Comparison of ENCODE assay signal across 23 mouse cellular contexts in the genomic region with DNA sequence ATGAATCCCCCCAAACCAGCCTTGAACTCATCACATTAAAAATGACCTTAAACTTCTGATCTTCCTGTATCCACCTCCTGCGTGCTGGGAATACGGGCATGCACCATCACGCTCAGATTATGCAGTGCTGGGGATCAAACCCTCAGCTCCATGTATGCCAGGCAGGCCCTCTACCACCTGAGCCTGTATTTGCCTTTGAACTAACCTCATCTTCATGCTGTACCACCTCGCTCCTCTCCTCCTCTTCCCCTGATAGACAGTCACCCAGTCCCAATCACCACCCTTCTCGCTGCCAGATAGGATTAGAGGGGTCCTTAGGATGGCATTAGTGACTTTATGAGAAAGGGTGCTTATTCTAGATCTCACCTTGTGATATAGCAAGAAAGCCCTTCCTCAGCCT. TPM values are rescaled to one million over a fixed set of nuclear protein-coding genes. Genes with fewer than 3 reads are reported as not detected.
"Had no signal": no experiment of that assay in that cellular context is flagged by ENCODE, and none has a peak within 500 bp of the region (broad histone marks: within the 10 kb centered on the region; RNA-seq: fewer than 3 reads in every experiment).

No protein-coding gene starts in this region.

- H3K27ac ChIP-seq: neural tube, embryonic 13.5 days; neural tube, embryonic 15.5 days; stomach, embryonic 15.5 days; stomach, postnatal 0 days had no signal

- H3K9me3 ChIP-seq: neural tube, embryonic 13.5 days; neural tube, embryonic 15.5 days; stomach, embryonic 15.5 days had no signal

- H3K36me3 ChIP-seq: neural tube, embryonic 13.5 days; neural tube, embryonic 15.5 days; stomach, embryonic 15.5 days had no signal

- H3K4me3 ChIP-seq: neural tube, embryonic 13.5 days; neural tube, embryonic 15.5 days; stomach, embryonic 15.5 days had no signal

- H3K27me3 ChIP-seq: neural tube, embryonic 13.5 days; neural tube, embryonic 15.5 days; stomach, embryonic 15.5 days had no signal

- H3K9ac ChIP-seq: neural tube, embryonic 13.5 days; neural tube, embryonic 15.5 days; stomach, embryonic 15.5 days had no signal

- DNase-seq: retina, postnatal 1 day; right cerebral cortex, adult 18-20 months; right cerebral cortex, postnatal 14 days; right cerebral cortex, postnatal 25 days; right cerebral cortex, postnatal 4 days; spleen, adult 18-20 months; thymus, adult 18-20 months; thymus, adult 2 months; thymus, postnatal 14 days; thymus, postnatal 25 days; thymus, postnatal 36 days; thymus, postnatal 4 days had no signal

- H3K4me1 ChIP-seq: neural tube, embryonic 13.5 days; neural tube, embryonic 15.5 days; stomach, embryonic 15.5 days had no signal

RNA-seq across cellular contexts. Expression of a gene that starts 9.3 kb away (rescaled TPM):
- polyA plus RNA-seq: neural tube, embryonic 13.5 days; neural tube, embryonic 15.5 days; small intestine, adult 2 months; spleen, adult 2 months; stomach, embryonic 14.5 days; stomach, embryonic 15.5 days; stomach, embryonic 16.5 days; stomach, postnatal 0 days; thymus, postnatal 0 days; urinary bladder, adult 2 months had no signal

RNA-seq across cellular contexts. Expression of a gene that starts 25.2 kb away (rescaled TPM):
- total RNA-seq: neutrophil, adult 5-6 weeks had no signal
- polyA plus RNA-seq: thymus, postnatal 0 days had no signal
